Mouse (Mus musculus): ENCODE data around the gene Gm14412.
A peak's percentile ranks its signal among the peaks of the same experiment; 100 is the strongest.
"Not testable (repeated sequence)": the region's sequence is repeated elsewhere in the genome, so short reads cannot be mapped to it uniquely, and the experiment has no call there.

Gene Gm14412

DNA sequence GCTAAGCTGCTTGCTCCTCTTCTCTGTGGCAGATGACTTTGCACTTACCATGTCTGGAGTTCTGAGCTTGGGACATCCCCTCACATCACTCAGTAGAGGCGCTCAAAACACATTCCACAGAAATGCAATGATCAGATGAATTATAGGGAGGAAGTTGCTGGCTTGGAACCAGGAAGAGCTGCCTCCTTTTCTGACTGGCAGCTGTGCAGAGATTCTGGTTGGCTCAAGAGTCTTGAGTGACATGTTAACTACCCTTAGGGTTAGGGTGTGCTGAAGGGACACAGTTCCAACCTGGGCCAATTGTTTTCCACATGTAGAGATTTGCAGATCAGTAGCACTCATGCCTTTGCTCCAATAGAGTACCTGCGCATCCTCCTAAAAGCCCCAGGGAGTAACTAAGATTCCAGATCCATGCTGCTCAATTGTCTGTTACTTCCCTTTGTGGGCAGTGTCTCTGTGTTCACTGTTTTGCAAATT lies at the start of gene Gm14412:
Gene Gm14412, minus strand, starts transcription at position 51 of the 477 bp plus-strand sequence.
- peak; percentile 97 for DNase-seq (ENCODE audit: low read depth, low spot score)

DNA sequence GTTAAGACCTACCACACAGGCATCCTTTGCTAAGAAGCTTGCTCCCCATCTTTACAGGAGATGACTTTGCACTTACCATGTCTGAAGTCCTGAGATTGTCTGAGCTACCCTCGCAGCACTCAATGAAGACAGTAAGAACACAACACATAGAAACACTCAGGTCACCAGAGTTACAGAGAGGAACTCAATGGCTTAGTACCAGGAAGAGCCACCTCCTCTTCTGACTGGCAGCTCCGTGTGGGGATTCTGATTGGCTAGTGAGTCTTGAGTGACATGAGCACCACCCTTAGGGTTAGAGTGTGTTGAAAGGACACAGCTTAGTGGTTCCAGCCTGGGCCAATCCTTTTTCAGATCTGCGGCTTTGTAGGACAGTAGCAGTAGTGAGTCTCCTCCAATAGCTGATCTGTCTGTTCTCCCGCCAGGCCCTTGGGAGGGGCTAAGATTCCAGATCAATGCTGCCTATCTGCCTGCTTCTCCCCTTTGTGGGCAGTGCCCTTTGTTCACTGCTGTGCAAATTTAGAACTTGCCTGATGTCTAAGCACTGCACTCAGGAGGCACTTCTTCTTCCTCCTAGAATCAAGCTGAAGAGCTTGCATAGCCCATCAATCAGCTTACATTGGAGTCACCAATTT lies 5.7 kb upstream of the Gm14412 start:
- DNase-seq (ENCODE audit: low read depth, low spot score): peak; percentile 97

DNA sequence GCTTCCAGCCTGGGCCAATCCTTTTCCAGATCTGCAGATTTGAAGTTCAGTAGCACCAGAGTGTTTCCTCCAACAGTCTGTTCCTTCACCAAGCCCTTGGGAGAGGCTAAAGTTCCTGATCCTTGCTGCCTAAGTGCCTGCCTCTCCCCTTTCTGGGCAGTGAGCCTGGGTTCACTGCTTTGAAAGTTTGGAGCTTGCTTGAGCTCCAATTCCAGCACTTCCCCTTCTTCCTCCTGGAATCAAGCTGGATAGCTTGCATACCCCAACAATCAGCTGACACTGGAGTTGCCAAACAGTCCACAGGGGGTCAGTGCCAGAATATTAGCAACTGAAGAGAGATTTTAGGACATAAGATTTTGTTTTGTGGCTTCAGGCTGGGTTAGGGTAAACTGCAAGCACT lies 2.7 kb downstream of the Gm14412 start:
- peak; percentile 63 for DNase-seq (ENCODE audit: low read depth, low spot score)

DNA sequence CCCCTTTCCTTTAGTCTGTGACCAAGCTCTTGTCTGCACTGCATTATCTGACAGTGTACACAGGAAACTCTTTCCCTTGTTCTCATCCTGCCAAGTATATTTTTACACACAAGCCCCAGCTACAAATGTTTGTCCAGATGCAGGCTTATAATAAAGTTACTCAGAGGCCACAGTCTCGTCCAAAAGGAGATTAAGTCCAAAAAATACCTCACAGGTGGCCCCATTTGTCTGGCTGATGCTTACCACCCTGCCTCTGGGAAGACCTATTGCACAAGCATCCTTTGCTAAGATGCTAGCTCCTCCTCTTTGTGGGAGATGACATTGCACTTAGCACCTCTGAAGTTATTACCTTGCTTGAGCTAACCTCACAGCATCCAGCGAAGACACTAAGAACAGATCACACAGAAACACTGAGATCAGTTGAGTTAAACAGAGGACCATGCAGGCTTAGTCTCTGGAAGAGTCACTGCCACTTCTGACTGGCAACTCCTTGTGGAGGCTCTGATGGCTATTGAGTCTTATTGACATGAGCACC lies 3.3 kb downstream of the Gm14412 start:
- not testable (repeated sequence) for DNase-seq (ENCODE audit: low read depth, low spot score)

DNA sequence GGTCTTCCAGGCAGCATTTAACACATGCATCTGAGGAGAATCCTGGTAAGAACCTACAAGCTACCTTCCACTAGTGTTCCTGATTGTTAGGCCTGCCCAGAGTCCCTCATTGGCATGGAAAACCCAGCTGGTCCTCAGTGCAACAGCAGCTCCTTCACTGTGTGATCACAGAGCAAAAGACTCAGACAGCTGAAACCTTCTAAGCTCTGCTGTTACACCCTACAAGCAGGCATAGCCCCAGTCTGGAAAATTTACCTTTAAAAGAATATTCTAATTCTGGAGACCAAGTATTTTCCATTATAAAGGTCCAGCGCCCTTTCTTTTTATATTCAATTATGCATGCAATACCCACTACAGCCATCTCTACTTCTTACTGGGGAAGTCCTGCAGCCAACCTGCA lies 5.1 kb downstream of the Gm14412 start:
- DNase-seq (ENCODE audit: low read depth, low spot score): peak; percentile 75

DNA sequence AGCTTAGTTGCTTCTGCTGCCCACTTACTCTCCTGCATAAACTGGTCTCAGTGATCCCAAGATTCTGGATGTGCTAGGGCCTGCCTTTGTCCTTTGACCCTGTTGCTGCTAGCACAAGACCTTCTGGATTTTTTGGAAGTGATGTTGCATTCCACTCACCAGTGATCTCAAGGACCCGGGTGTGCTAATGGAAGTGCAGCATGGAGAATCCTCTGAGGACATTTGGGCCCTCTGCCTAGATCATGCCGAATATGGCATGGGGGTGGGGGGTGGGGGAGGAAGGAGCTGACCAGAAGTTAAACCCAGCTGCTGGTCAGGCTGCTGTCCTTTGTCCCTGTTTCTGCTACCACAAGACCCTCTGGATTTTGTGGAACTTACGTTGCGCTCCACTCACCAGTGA lies 14.5 kb downstream of the Gm14412 start:
- DNase-seq (ENCODE audit: low read depth, low spot score): not testable (repeated sequence)

DNA sequence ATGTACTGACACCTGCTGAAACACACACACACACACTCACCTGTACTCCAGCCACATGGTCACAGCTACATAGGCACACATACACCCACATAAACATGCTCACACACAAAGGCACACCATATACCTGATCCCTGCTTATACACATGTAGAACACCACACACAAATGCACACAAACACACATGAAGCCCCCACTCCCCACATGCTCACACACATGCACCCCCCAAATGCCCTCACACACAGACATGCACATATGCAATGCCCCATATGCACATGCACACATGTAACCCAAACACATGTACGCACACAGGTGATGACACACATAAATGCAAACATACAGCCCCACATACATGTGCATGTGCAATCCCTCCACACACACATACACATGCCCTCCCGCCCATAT lies 19.1 kb downstream of the Gm14412 start:
- DNase-seq (ENCODE audit: low read depth, low spot score): not testable (repeated sequence)

DNA sequence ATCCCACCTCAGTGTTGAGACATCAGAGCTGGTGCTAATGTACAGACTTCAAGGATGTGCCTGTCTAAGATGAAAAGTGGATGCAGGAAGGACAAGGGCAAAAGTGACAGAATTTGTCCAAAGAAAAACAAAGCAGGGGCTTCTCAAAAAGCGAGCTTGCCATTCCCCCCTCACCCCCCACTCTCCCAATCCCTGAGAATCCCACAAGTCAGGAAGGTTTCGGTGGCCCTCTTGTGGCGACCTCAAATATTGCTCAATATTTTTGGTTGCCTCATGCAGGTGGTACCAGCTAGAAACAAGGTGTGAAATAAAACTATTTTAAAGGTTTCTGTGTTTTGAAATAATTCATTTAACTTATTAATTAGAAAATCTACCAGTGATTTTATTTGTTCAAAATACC lies 40.4 kb downstream of the Gm14412 start:
- DNase-seq (ENCODE audit: low read depth, low spot score): not testable (repeated sequence)

DNA sequence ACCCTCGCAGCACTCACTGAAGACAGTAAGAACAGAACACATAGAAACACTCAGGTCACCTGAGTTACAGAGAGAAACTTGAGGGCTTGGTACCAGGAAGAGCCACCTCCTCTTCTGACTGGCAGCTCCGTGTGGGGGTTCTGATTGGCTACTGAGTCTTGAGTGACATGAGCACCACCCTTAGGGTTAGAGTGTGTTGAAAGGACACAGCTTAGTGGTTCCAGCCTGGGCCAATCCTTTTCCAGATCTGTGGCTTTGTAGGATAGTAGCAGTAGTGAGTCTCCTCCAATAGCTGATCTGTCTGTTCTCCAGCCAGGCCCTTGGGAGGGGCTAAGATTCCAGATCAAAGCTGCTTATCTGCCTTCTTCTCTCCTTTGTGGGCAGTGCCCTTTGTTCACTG lies 46.4 kb downstream of the Gm14412 start:
- peak; percentile 88 for DNase-seq (ENCODE audit: low read depth, low spot score)

DNA sequence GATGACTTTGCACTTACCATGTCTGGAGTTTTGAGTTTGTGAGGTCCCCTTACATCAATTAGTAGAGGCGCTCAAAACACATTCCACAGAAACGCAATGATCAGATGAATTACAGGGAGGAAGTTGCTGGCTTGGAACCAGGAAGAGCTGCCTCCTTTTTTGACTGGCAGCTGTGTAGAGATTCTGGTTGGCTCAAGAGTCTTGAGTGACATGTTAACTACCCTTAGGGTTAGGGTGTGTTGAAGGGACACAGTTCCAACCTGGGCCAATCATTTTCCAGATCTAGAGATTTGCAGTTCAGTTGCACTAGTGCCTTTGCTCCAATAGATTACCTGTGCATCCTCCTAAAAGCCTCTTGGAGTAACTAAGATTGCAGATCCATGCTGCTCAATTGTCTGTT lies 51.9 kb downstream of the Gm14412 start:
- peak; percentile 93 for DNase-seq (ENCODE audit: low read depth, low spot score)

DNA sequence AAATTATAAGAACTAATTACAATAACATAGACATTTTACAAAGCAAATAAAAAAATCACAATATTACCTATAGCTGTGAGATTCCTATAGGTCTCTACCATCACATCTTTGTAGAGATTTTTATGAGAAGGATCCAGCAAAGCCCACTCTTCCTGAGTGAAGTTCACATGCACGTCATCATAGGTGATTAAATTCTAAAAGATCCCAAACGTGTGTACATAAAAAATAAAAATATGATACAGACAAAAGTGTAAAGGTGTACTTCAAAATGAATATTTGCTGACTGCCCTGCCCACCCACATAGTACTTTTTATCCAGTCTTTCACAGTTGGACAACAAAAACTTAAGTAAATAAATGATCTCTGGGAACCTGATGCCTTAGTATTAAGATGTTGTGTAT lies 57.2 kb downstream of the Gm14412 start, which contains the start of gene Gm14409:
Gene Gm14409, minus strand, starts transcription at position 101 of the 400 bp plus-strand sequence.
- not testable (repeated sequence) for DNase-seq (ENCODE audit: low read depth, low spot score)
